Mouse (Mus musculus): ENCODE data around the gene Prep.
"Not testable (repeated sequence)": the region's sequence is repeated elsewhere in the genome, so short reads cannot be mapped to it uniquely, and the experiment has no call there.

- not testable (repeated sequence) for TF ChIP-seq POLR2A (IDR thresholded peaks at IDR 0.05; ENCODE audit: low read depth, low read length); CTCF (IDR thresholded peaks at IDR 0.05; ENCODE audit: extremely low read depth, insufficient read depth, insufficient read length, insufficient replicate concordance)
Observed at GRCm38 (mm10) chr10:45177798-45178197, 110.8 kb downstream of the Prep start, which contains the start of gene Popdc3.

All from spleen, adult 2 months (tissue).